Mouse (Mus musculus): ENCODE measurements around the gene Cdsn. TPM values are rescaled to one million over a fixed set of nuclear protein-coding genes. Genes with fewer than 3 reads are reported as not detected.

Gene Cdsn
- total RNA-seq, 4 experiments from 2014 or later = 0.12 to 0.64 (median 0.37) TPM

DNA sequence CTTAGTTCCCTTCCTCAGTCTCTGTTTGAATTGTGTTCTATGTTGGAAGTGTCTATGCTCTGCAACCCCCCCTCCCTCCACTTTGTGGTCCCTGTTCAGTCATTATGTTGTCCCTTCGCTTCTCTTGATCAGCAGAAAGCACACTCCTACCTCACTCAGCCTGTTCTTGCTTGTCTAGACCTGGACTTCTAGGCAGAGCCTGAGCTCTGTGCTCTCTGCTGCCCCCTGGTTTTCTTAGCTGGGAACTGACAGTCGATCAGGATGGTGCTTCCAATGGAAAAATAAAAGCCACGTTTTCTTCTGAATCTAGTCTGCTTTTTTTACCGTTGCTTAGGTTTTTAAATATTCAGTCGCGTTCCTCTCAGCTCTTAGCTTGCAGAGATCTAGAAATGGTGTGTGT lies 17.6 kb upstream of the Cdsn start:
- DNase-seq (ENCODE audit: low spot score in 2 of 2) = peak; percentile 54 to 85

DNA sequence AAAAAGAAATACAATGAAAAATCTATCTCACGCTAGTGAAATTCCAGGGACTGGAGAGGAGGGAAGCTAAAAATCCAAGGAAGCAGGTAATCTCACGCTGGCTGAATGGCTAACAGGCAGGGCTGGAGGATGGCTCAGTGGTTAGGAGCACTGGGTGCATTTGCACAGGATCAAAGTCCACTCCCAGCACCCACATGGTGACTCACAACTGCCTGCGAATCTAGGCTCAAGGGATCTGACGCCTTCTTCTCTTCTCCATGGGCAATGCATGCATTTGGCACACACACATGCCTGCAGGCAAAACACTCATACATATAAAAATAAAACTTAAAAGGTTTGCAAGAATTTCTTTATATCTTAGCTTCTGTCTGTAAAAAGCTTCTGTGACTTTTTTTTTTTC lies 14.5 kb upstream of the Cdsn start:
- no peak for DNase-seq (ENCODE audit: low spot score in 2 of 2)

- DNase-seq (ENCODE audit: low spot score in 2 of 2) = no peak
Observed at GRCm38 (mm10) chr17:35538476-35538875, 13.5 kb upstream of the Cdsn start.

DNA sequence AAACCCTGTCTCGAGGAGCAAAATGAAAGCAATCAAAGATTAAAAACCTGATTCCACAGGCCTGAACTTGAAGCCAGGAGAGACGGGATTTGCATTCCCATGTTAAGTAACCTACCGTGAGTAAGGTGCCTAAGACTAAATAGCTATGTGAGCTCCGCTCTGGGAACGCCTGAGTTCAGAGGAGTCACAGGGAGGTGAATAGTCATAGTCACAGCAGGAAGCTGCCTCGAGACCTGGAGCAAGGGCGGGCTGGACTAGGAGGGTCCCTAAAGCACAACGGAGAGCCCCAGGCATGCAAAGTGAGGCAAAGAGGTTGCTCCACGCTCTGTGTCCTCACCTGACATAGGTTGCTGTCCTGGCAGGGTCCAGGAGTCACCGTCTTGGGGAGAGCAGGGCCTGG lies 12.4 kb upstream of the Cdsn start:
- DNase-seq (ENCODE audit: low spot score in 2 of 2) = no peak

- DNase-seq (ENCODE audit: low spot score in 2 of 2) = peak in 1 of 2 experiments; percentile 14
Observed at GRCm38 (mm10) chr17:35542761-35543411, 9.0 kb upstream of the Cdsn start.

DNA sequence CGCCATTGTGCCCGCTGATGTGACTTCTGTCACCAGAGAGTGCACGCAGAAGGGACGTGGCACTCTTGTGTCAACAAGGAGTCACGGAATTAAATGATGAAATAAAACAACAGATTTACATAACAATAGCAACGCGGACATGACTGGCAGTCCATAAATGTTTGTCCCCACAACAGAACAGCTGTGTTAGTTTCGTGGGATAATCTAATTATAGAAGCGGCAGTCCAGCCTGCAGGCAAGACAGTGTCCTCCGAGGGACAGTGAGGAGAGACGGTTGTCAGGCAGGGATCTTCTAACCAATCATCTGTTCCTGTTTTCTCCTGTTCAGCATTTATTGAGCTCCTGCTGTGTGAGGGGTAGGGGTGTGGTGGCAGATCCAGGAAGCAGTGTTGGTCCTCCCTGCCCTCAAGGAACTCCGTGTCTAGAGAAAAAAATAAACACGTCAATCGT lies 8.5 kb upstream of the Cdsn start:
- DNase-seq (ENCODE audit: low spot score in 2 of 2) = no peak

- DNase-seq (ENCODE audit: low spot score in 2 of 2) = no peak
Observed at GRCm38 (mm10) chr17:35544001-35544400, 7.9 kb upstream of the Cdsn start.

GRCm38 (mm10) chr17:35544680-35545079 lies 7.2 kb upstream of the Cdsn start:
- peak in 1 of 2 experiments; percentile 62 for DNase-seq (ENCODE audit: low spot score in 2 of 2)

- no peak for DNase-seq (ENCODE audit: low spot score in 2 of 2)
Observed at GRCm38 (mm10) chr17:35547465-35547864, 4.5 kb upstream of the Cdsn start.

GRCm38 (mm10) chr17:35548636-35549035 lies 3.3 kb upstream of the Cdsn start:
- DNase-seq (ENCODE audit: low spot score in 2 of 2) = no peak

DNA sequence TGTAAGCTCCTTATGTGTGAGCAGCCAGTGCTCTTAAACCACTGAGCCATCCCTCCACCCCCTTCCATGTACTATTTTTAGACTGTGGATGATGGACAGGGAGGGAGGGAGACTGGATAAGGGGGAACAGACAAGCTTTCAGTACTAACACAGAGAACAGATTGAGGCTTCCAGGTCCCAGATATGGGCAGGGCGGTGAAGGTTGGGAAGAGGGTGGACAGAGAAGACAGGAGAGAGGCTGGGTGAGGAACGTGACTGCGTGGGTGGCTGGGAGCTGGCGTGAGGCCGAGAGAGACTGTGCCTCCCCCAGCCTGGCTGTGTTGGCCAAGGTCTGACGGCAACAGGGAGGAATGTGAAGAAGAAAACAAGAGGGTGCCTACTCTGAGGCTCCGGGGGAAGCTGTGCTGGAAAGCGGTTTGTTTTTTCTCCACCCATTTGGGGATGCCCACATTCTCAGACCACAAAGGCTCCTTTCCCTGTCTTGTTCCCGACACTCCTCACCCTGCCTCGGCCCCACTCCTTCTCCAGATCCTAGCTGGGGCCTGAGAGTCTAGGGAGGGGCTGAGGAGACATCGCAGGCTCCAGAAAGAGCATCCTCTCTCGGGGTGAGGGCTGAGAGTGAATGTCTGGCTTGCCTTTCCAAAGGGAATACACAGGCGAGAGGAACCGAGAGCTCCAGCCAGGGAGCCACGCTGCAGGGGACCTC lies 2.3 kb upstream of the Cdsn start:
- peak; percentile 64 to 65 for DNase-seq (ENCODE audit: low spot score in 2 of 2)

GRCm38 (mm10) chr17:35550143-35550494 lies 1.8 kb upstream of the Cdsn start:
- DNase-seq (ENCODE audit: low spot score in 2 of 2) = no peak

GRCm38 (mm10) chr17:35550871-35551270 lies 1.1 kb upstream of the Cdsn start:
- no peak for DNase-seq (ENCODE audit: low spot score in 2 of 2)

DNA sequence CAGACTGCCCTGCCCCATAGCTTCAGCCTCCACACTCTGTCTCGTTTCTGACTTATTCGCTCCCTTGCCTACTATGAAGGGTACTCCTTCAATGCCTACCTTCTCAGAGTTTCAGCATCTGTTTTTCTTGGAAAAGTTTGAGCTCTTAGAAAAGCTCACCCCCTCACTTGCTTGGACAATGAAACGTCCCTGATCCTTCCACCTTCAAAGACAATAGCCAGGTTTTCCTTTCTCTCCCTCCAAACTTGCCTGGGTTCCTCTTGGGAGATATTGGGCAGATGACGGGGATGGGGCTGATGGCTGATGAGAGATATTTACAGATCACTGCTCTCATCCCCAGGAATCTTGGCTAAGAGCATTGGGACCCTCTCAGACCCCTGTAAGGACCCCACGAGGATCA lies 2.4 kb downstream of the Cdsn start:
- DNase-seq (ENCODE audit: low spot score in 2 of 2) = no peak

GRCm38 (mm10) chr17:35554761-35555397 lies 3.0 kb downstream of the Cdsn start:
- no peak for DNase-seq (ENCODE audit: low spot score in 2 of 2)

- no peak for DNase-seq (ENCODE audit: low spot score in 2 of 2)
Observed at GRCm38 (mm10) chr17:35556186-35556765, 4.3 kb downstream of the Cdsn start.

- peak in 1 of 2 experiments; percentile 37 for DNase-seq (ENCODE audit: low spot score in 2 of 2)
Observed at GRCm38 (mm10) chr17:35556812-35557211, 4.9 kb downstream of the Cdsn start.

DNA sequence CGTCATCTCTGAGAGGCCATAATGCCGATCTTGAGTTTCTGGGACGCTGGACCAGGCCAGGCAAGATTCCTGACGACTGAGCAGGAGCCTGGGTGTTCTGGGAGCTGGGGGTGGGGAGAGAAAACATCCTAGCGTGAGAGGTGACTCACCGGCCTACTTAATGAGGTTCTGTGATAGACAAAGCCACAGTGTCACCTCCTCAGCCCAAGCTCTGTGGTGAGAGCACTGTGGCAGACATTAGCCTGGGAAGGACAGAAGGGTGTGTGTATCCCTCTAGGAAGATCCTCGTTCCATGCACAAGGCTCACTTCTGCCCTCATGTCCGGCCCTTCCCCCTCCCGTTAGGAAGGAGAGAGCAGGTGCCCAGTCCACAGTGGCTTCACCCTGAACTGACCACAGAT lies 5.4 kb downstream of the Cdsn start:
- no peak for DNase-seq (ENCODE audit: low spot score in 2 of 2)

DNA sequence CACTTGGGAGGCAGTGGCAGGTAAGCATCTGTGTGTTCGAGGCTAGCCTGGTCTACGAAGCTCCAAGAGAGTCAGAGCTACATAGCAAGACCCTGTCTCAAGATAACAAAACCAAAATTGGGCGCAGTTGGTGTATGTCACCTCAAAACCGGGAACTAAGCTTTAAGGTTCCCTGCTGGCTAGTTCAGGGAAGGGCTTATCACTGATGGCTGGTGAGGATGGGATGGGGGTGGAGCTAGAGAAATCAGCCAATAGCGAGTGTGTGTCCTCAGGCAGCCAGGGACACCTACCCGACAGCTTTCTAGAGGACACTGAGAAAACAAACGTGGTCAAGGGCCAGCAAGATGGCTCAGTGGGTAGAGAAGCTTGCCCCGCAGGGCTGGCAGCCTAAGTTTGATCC lies 6.3 kb downstream of the Cdsn start:
- DNase-seq (ENCODE audit: low spot score in 2 of 2) = no peak

DNA sequence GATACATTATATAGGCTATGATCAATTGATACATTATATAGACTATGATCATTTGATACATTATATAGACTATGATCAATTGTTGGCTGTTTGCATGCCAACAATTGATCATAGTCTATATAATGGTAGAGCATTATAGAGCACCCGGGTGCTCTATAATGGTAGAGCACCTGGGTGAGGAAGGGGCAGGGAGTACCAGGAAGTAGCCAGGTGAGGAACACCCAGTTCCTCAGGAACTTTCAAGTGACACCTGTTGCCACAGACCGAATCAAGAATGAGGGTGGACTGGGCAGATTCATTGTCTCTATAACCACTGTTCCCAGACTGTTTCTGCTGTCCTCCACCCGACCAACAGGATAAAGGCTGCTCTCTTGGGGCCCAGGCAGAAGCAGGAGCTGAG lies 15.2 kb downstream of the Cdsn start, which contains the start of gene 2300002M23Rik:
Gene 2300002M23Rik (plus strand): TSS at position 301 of the 400 bp plus-strand sequence.
- no peak for DNase-seq (ENCODE audit: low spot score in 2 of 2)

- DNase-seq (ENCODE audit: low spot score in 2 of 2) = no peak
Observed at GRCm38 (mm10) chr17:35567767-35568166, 15.8 kb downstream of the Cdsn start.

Data from layer of hippocampus, adult 8-10 months (tissue).